Mouse (Mus musculus): ENCODE data around the gene Aip. TPM values are rescaled to one million over a fixed set of nuclear protein-coding genes. Genes with fewer than 3 reads are reported as not detected.

Aip gene
- polyA plus RNA-seq, 1 experiment from 2014 or later: 81.9 TPM

- H3K27ac ChIP-seq (replicated peaks; ENCODE audit: low read depth, low read length): no peak overlapping the region
- 68% methylated on average over 3 of the region's 3 CpGs for WGBS
- peaks cover 31% of the 10 kb centered on the region for H3K27me3 ChIP-seq (replicated peaks; ENCODE audit: control insufficient read depth, insufficient read depth, low read length)
- DNase-seq (ENCODE audit: low spot score): no peak
- no peak overlapping the region for H3K9ac ChIP-seq (ENCODE audit: low read depth, low read length)
- no peak for ATAC-seq (ENCODE audit: low read depth)
- no peaks in the 10 kb centered on the region for H3K36me3 ChIP-seq (ENCODE audit: control insufficient read depth, insufficient read depth, low read length)
- no peaks in the 10 kb centered on the region for H3K9me3 ChIP-seq (ENCODE audit: control insufficient read depth, low read length)
- H3K4me3 ChIP-seq (ENCODE audit: low read depth, low read length): no peak overlapping the region
- H3K4me2 ChIP-seq (ENCODE audit: low read depth, low read length): no peak overlapping the region
- peaks cover 21% of the 10 kb centered on the region for H3K4me1 ChIP-seq (ENCODE audit: control insufficient read depth, insufficient read depth, low read length)
Measured at GRCm38 (mm10) chr19:4103792-4104191, 21.9 kb downstream of the Aip start.

GRCm38 (mm10) chr19:4103294-4103693 is 22.4 kb downstream of the Aip start:
- Histone ChIP-seq H3K27ac (replicated peaks; ENCODE audit: low read depth, low read length) (no peak overlapping the region), H3K27me3 (replicated peaks; ENCODE audit: control insufficient read depth, insufficient read depth, low read length) (peaks cover 31% of the 10 kb centered on the region), H3K4me3 (ENCODE audit: low read depth, low read length) (no peak overlapping the region), H3K9me3 (ENCODE audit: control insufficient read depth, low read length) (no peaks in the 10 kb centered on the region), H3K36me3 (ENCODE audit: control insufficient read depth, insufficient read depth, low read length) (no peaks in the 10 kb centered on the region), H3K4me2 (ENCODE audit: low read depth, low read length) (no peak overlapping the region), H3K4me1 (ENCODE audit: control insufficient read depth, insufficient read depth, low read length) (peaks cover 21% of the 10 kb centered on the region), H3K9ac (ENCODE audit: low read depth, low read length) (no peak overlapping the region)
- 90% methylated on average over 18 of the region's 18 CpGs for WGBS
- no peak for DNase-seq (ENCODE audit: low spot score)
- ATAC-seq (ENCODE audit: low read depth): no peak

- Histone ChIP-seq H3K4me1 (ENCODE audit: control insufficient read depth, insufficient read depth, low read length) (peaks cover 22% of the 10 kb centered on the region), H3K27me3 (replicated peaks; ENCODE audit: control insufficient read depth, insufficient read depth, low read length) (peaks cover 31% of the 10 kb centered on the region), H3K36me3 (ENCODE audit: control insufficient read depth, insufficient read depth, low read length) (no peaks in the 10 kb centered on the region), H3K4me3 (ENCODE audit: low read depth, low read length) (no peak overlapping the region), H3K4me2 (ENCODE audit: low read depth, low read length) (no peak overlapping the region), H3K9me3 (ENCODE audit: control insufficient read depth, low read length) (no peaks in the 10 kb centered on the region), H3K27ac (replicated peaks; ENCODE audit: low read depth, low read length) (no peak overlapping the region), H3K9ac (ENCODE audit: low read depth, low read length) (no peak overlapping the region)
- ATAC-seq (ENCODE audit: low read depth) (no peak), DNase-seq (ENCODE audit: low spot score) (no peak)
- 92% methylated on average over 12 of the region's 12 CpGs for WGBS
Measured at GRCm38 (mm10) chr19:4102626-4103025, 23.0 kb downstream of the Aip start.

GRCm38 (mm10) chr19:4102049-4102448 is 23.6 kb downstream of the Aip start:
- H3K4me3 ChIP-seq (ENCODE audit: low read depth, low read length): no peak overlapping the region
- WGBS: 74% methylated on average over 2 of the region's 2 CpGs
- no peak for ATAC-seq (ENCODE audit: low read depth)

GRCm38 (mm10) chr19:4101466-4101865 is 24.2 kb downstream of the Aip start:
- peak overlapping the region; percentile 64 for H3K9ac ChIP-seq (ENCODE audit: low read depth, low read length)
- WGBS: 59% methylated on average over 6 of the region's 6 CpGs
- peak overlapping the region; percentile 90 for H3K4me2 ChIP-seq (ENCODE audit: low read depth, low read length)
- peak overlapping the region; percentile 46 for H3K4me3 ChIP-seq (ENCODE audit: low read depth, low read length)
- H3K27ac ChIP-seq (replicated peaks; ENCODE audit: low read depth, low read length): no peak overlapping the region
- ATAC-seq (ENCODE audit: low read depth): no peak
- no peaks in the 10 kb centered on the region for H3K36me3 ChIP-seq (ENCODE audit: control insufficient read depth, insufficient read depth, low read length)
- no peaks in the 10 kb centered on the region for H3K9me3 ChIP-seq (ENCODE audit: control insufficient read depth, low read length)
- peaks cover 25% of the 10 kb centered on the region for H3K4me1 ChIP-seq (ENCODE audit: control insufficient read depth, insufficient read depth, low read length)
- peaks cover 31% of the 10 kb centered on the region for H3K27me3 ChIP-seq (replicated peaks; ENCODE audit: control insufficient read depth, insufficient read depth, low read length)
- DNase-seq (ENCODE audit: low spot score): no peak

More at GRCm38 (mm10) chr19:4102049-4102448, 23.6 kb downstream of the Aip start:
- H3K9me3 ChIP-seq (ENCODE audit: control insufficient read depth, low read length): no peaks in the 10 kb centered on the region
- no peak overlapping the region for H3K9ac ChIP-seq (ENCODE audit: low read depth, low read length)
- no peak for DNase-seq (ENCODE audit: low spot score)
- H3K27me3 ChIP-seq (replicated peaks; ENCODE audit: control insufficient read depth, insufficient read depth, low read length): peaks cover 31% of the 10 kb centered on the region
- peaks cover 25% of the 10 kb centered on the region for H3K4me1 ChIP-seq (ENCODE audit: control insufficient read depth, insufficient read depth, low read length)
- H3K36me3 ChIP-seq (ENCODE audit: control insufficient read depth, insufficient read depth, low read length): no peaks in the 10 kb centered on the region
- no peak overlapping the region for H3K4me2 ChIP-seq (ENCODE audit: low read depth, low read length)
- no peak overlapping the region for H3K27ac ChIP-seq (replicated peaks; ENCODE audit: low read depth, low read length)

- H3K4me1 ChIP-seq (ENCODE audit: control insufficient read depth, insufficient read depth, low read length): peaks cover 25% of the 10 kb centered on the region
- DNase-seq (ENCODE audit: low spot score): peak; percentile 34
- peak overlapping the region; percentile 64 for H3K9ac ChIP-seq (ENCODE audit: low read depth, low read length)
- H3K36me3 ChIP-seq (ENCODE audit: control insufficient read depth, insufficient read depth, low read length): no peaks in the 10 kb centered on the region
- no peak overlapping the region for H3K27ac ChIP-seq (replicated peaks; ENCODE audit: low read depth, low read length)
- H3K4me3 ChIP-seq (ENCODE audit: low read depth, low read length): peak overlapping the region; percentile 46
- H3K9me3 ChIP-seq (ENCODE audit: control insufficient read depth, low read length): no peaks in the 10 kb centered on the region
- H3K4me2 ChIP-seq (ENCODE audit: low read depth, low read length): peak overlapping the region; percentile 90
- 3% methylated on average over 24 of the region's 52 CpGs for WGBS
- ATAC-seq (ENCODE audit: low read depth): no peak
- peaks cover 31% of the 10 kb centered on the region for H3K27me3 ChIP-seq (replicated peaks; ENCODE audit: control insufficient read depth, insufficient read depth, low read length)
Measured at GRCm38 (mm10) chr19:4100718-4101261, 24.9 kb downstream of the Aip start.

- ATAC-seq (ENCODE audit: low read depth) (no peak), DNase-seq (ENCODE audit: low spot score) (peak; percentile 58)
- H3K27ac ChIP-seq (replicated peaks; ENCODE audit: low read depth, low read length): no peak within 1 kb of the TSS
- 2% methylated on average over 42 of the region's 53 CpGs for WGBS
- H3K9ac ChIP-seq (ENCODE audit: low read depth, low read length): peak within 1 kb of the TSS; percentile 64
- no peaks in the 10 kb centered on the region for H3K36me3 ChIP-seq (ENCODE audit: control insufficient read depth, insufficient read depth, low read length)
- peaks cover 31% of the 10 kb centered on the region for H3K27me3 ChIP-seq (replicated peaks; ENCODE audit: control insufficient read depth, insufficient read depth, low read length)
- H3K4me1 ChIP-seq (ENCODE audit: control insufficient read depth, insufficient read depth, low read length): peaks cover 25% of the 10 kb centered on the region
- no peaks in the 10 kb centered on the region for H3K9me3 ChIP-seq (ENCODE audit: control insufficient read depth, low read length)
- H3K4me3 ChIP-seq (ENCODE audit: low read depth, low read length): peak within 1 kb of the TSS; percentile 46
- H3K4me2 ChIP-seq (ENCODE audit: low read depth, low read length): peak within 1 kb of the TSS; percentile 90
Measured at GRCm38 (mm10) chr19:4099837-4100717, 25.6 kb downstream of the Aip start, which contains the start of gene Pitpnm1. Gene Pitpnm1 (plus strand): TSS chr19:4099998.

GRCm38 (mm10) chr19:4099056-4099455 is 26.6 kb downstream of the Aip start:
- DNase-seq (ENCODE audit: low spot score) (peak; percentile 93), ATAC-seq (ENCODE audit: low read depth) (peak; percentile 24; the same call in 1 of the 2 replicates)
- Histone ChIP-seq H3K4me3 (ENCODE audit: low read depth, low read length) (no peak overlapping the region), H3K4me1 (ENCODE audit: control insufficient read depth, insufficient read depth, low read length) (peaks cover 25% of the 10 kb centered on the region), H3K27ac (replicated peaks; ENCODE audit: low read depth, low read length) (no peak overlapping the region), H3K27me3 (replicated peaks; ENCODE audit: control insufficient read depth, insufficient read depth, low read length) (peaks cover 31% of the 10 kb centered on the region), H3K4me2 (ENCODE audit: low read depth, low read length) (peak overlapping the region; percentile 90), H3K36me3 (ENCODE audit: control insufficient read depth, insufficient read depth, low read length) (no peaks in the 10 kb centered on the region), H3K9ac (ENCODE audit: low read depth, low read length) (no peak overlapping the region), H3K9me3 (ENCODE audit: control insufficient read depth, low read length) (no peaks in the 10 kb centered on the region)
- WGBS: 13% methylated on average over 9 of the region's 9 CpGs
